In genomic region chrX:46998961-46999360, GRCm38 (mm10) we compare ENCODE assay signal across 27 mouse cellular contexts.
"Had no signal": no experiment of that assay in that cellular context is flagged by ENCODE, and none has a peak within 500 bp of the region (broad histone marks: within the 10 kb centered on the region; RNA-seq: fewer than 3 reads in every experiment).

No protein-coding gene starts in this region.

- H3K4me1 ChIP-seq: heart, embryonic 10.5 days; heart, embryonic 12.5 days; hindbrain, embryonic 10.5 days; hindbrain, embryonic 12.5 days; intestine, embryonic 15.5 days; limb, embryonic 13.5 days; limb, embryonic 15.5 days; liver, embryonic 12.5 days had no signal

- DNase-seq: gastrocnemius, adult 2 months; gastrocnemius, postnatal 10 days; gastrocnemius, postnatal 25 days; heart, adult 11 months; heart, postnatal 10 days; heart, postnatal 4 days; kidney, adult 18-20 months; kidney, adult 8-10 months; kidney, postnatal 10 days; kidney, postnatal 25 days; kidney, postnatal 4 days; left cerebral cortex, postnatal 4 days had no signal

- ATAC-seq: hindbrain, embryonic 16.5 days; inflammation-experienced regulatory T-cells, adult 6 months; intestine, embryonic 15.5 days; intestine, postnatal 0 days; liver, embryonic 12.5 days had no signal

- H3K27ac ChIP-seq: gastrocnemius, adult 2 months; heart, embryonic 10.5 days; hindbrain, embryonic 10.5 days; hindbrain, embryonic 12.5 days; hindbrain, embryonic 14.5 days; intestine, embryonic 15.5 days; layer of hippocampus, adult 2 months; left cerebral cortex, adult 2 months; limb, embryonic 13.5 days; limb, embryonic 15.5 days; liver, embryonic 12.5 days; liver, embryonic 14.5 days had no signal

- H3K36me3 ChIP-seq: heart, embryonic 10.5 days; heart, embryonic 12.5 days; hindbrain, embryonic 10.5 days; hindbrain, embryonic 12.5 days; intestine, embryonic 15.5 days; limb, embryonic 13.5 days; limb, embryonic 15.5 days; liver, embryonic 12.5 days had no signal

- H3K4me3 ChIP-seq: gastrocnemius, adult 2 months; heart, embryonic 10.5 days; heart, embryonic 12.5 days; hindbrain, embryonic 10.5 days; hindbrain, embryonic 12.5 days; intestine, embryonic 15.5 days; layer of hippocampus, adult 2 months; left cerebral cortex, adult 2 months; limb, embryonic 13.5 days; limb, embryonic 15.5 days; liver, embryonic 12.5 days had no signal

- H3K9me3 ChIP-seq: heart, embryonic 10.5 days; heart, embryonic 12.5 days; hindbrain, embryonic 10.5 days; hindbrain, embryonic 12.5 days; intestine, embryonic 15.5 days; limb, embryonic 13.5 days; limb, embryonic 15.5 days; liver, embryonic 12.5 days had no signal

- H3K4me2 ChIP-seq: heart, embryonic 12.5 days; hindbrain, embryonic 12.5 days; hindbrain, embryonic 14.5 days; intestine, embryonic 15.5 days; limb, embryonic 13.5 days; limb, embryonic 15.5 days; liver, embryonic 12.5 days had no signal

- H3K9ac ChIP-seq: heart, embryonic 12.5 days; hindbrain, embryonic 12.5 days; hindbrain, embryonic 14.5 days; intestine, embryonic 15.5 days; limb, embryonic 13.5 days; limb, embryonic 15.5 days; liver, embryonic 12.5 days; liver, embryonic 14.5 days had no signal

- H3K27me3 ChIP-seq: heart, embryonic 12.5 days; hindbrain, embryonic 12.5 days; intestine, embryonic 15.5 days; limb, embryonic 13.5 days; limb, embryonic 15.5 days; liver, embryonic 12.5 days had no signal
